Mouse (Mus musculus): ENCODE data around the gene Rasgrf1.

GRCm38 (mm10) chr9:90070174-90070573 is 160.5 kb downstream of the Rasgrf1 start:
- TF ChIP-seq POLR2A (IDR thresholded peaks at IDR 0.05; ENCODE audit: control insufficient read depth, extremely low read depth, insufficient read depth, low read length, poor library complexity) = no peak
- TF ChIP-seq CTCF (IDR thresholded peaks at IDR 0.05; ENCODE audit: borderline replicate concordance, control insufficient read depth, extremely low read depth, insufficient read depth, low read length, poor library complexity) = no peak

Measured in thymus, adult 2 months (tissue).